9 mouse cellular contexts compared by ENCODE assay signal in genomic region chr9:20812537-20813271, GRCm38 (mm10). TPM values are rescaled to one million over a fixed set of nuclear protein-coding genes. Genes with fewer than 3 reads are reported as not detected.
DNase-seq lines count a peak whose midpoint lies in the region; ATAC-seq and TF ChIP-seq lines count a peak whose summit lies in the region.
"Had no signal": no experiment of that assay in that cellular context is flagged by ENCODE, and none has a peak within 500 bp of the region (broad histone marks: within the 10 kb centered on the region; RNA-seq: fewer than 3 reads in every experiment).

No protein-coding gene starts in this region.

- DNase-seq in kidney, adult 8-10 months, result no peak
- peak; percentile 44 for DNase-seq in G1E (ENCODE audit: low spot score)
- DNase-seq in embryonic facial prominence, embryonic 11.5 days (ENCODE audit: low spot score), result peak; percentile 78
- DNase-seq in heart, postnatal 36 days, result peak; percentile 45 to 51
- DNase-seq in lung, postnatal 10 days, result peak; percentile 57
- DNase-seq in cerebellum, adult 9-10 months, result no peak
- DNase-seq in ovary, adult 18-20 months (ENCODE audit: low spot score), result no peak

- peak overlapping the region; percentile 39 for H3K4me2 ChIP-seq in kidney, embryonic 15.5 days
- no peak overlapping the region for H3K4me2 ChIP-seq in embryonic facial prominence, embryonic 11.5 days (ENCODE audit: low read depth, low read length)

- intact Hi-C loops in heart, postnatal 36 days (cut with DNase I), result no loop called here

- H3K4me3 ChIP-seq in kidney, embryonic 15.5 days (replicated peaks), result no peak overlapping the region
- H3K4me3 ChIP-seq in G1E (ENCODE audit: low read depth, low read length), result no peak overlapping the region
- no peak overlapping the region for H3K4me3 ChIP-seq in embryonic facial prominence, embryonic 11.5 days (ENCODE audit: low read depth, low read length)

- 14% methylated on average over 19 of the region's 19 CpGs for WGBS in kidney, embryonic 15.5 days
- 14% methylated on average over 19 of the region's 19 CpGs for WGBS in embryonic facial prominence, embryonic 11.5 days

- H3K27ac ChIP-seq in kidney, embryonic 15.5 days, result no peak overlapping the region
- H3K27ac ChIP-seq in embryonic facial prominence, embryonic 11.5 days (replicated peaks; ENCODE audit: low read depth, low read length), result no peak overlapping the region

- TF ChIP-seq CTCF in G1E (IDR thresholded peaks at IDR 0.05; ENCODE audit: low read depth, low read length), result no peak

- H3K9me3 ChIP-seq in kidney, embryonic 15.5 days (replicated peaks), result no peaks in the 10 kb centered on the region
- H3K9me3 ChIP-seq in G1E (replicated peaks), result no peaks in the 10 kb centered on the region
- no peaks in the 10 kb centered on the region for H3K9me3 ChIP-seq in embryonic facial prominence, embryonic 11.5 days (replicated peaks; ENCODE audit: control insufficient read depth, low read length)

- H3K4me1 ChIP-seq in kidney, embryonic 15.5 days, result peaks cover 12% of the 10 kb centered on the region
- peaks cover 6% of the 10 kb centered on the region for H3K4me1 ChIP-seq in G1E (ENCODE audit: insufficient read depth, low read depth, low read length)
- H3K4me1 ChIP-seq in embryonic facial prominence, embryonic 11.5 days (ENCODE audit: control insufficient read depth, insufficient read depth, low read length), result no peaks in the 10 kb centered on the region; the same call in 1 of the 2 replicates

- H3K27me3 ChIP-seq in kidney, embryonic 15.5 days, result peaks cover 22% of the 10 kb centered on the region
- H3K27me3 ChIP-seq in G1E (ENCODE audit: insufficient read depth, low read length), result no peaks in the 10 kb centered on the region
- H3K27me3 ChIP-seq in embryonic facial prominence, embryonic 11.5 days (ENCODE audit: control insufficient read depth, insufficient read depth, low read length), result peaks cover 2% of the 10 kb centered on the region; the same call in 1 of the 2 replicates

- no peaks in the 10 kb centered on the region for H3K36me3 ChIP-seq in kidney, embryonic 15.5 days
- no peaks in the 10 kb centered on the region for H3K36me3 ChIP-seq in G1E (replicated peaks)
- H3K36me3 ChIP-seq in embryonic facial prominence, embryonic 11.5 days (replicated peaks; ENCODE audit: control insufficient read depth, insufficient read depth, low read depth, low read length), result no peaks in the 10 kb centered on the region

- peak; percentile 22; the same call in 1 of the 2 replicates for ATAC-seq in kidney, embryonic 15.5 days (replicated peaks; ENCODE audit: low FRiP score)
- ATAC-seq in G1E (ENCODE audit: extremely low read depth, insufficient number of reproducible peaks, low FRiP score, poor library complexity, severe bottlenecking), result no peak
- peak; percentile 24; the same call in 1 of the 2 replicates for ATAC-seq in embryonic facial prominence, embryonic 11.5 days (replicated peaks; ENCODE audit: insufficient number of reproducible peaks, low FRiP score, low TSS enrichment, low read depth)

- H3K9ac ChIP-seq in kidney, embryonic 15.5 days, result no peak overlapping the region
- H3K9ac ChIP-seq in embryonic facial prominence, embryonic 11.5 days (replicated peaks; ENCODE audit: low read length), result no peak overlapping the region

RNA-seq across cellular contexts. Expression of gene Col5a3, which starts 2.2 kb away (rescaled TPM):
- 2.5 and 4.4 TPM in 2 replicates for polyA plus RNA-seq in kidney, embryonic 15.5 days (2015; fragmentation: Nextera tagmentation; extraction: Ambion mirVana)
- total RNA-seq in G1E (2014; fragmentation: Nextera tagmentation) (not detected in 2 replicates), G1E (2017) (0.11 TPM in 1 of 2 replicates, not detected in the other)
- not detected in 2 replicates for polyA plus RNA-seq in G1E (2012)
- polyA plus RNA-seq in embryonic facial prominence, embryonic 11.5 days (2014; fragmentation: Nextera tagmentation; extraction: Ambion mirVana), result 0.14 and 0.21 TPM in 2 replicates
- 10 to 100 TPM; 17.2 to 22.0 TPM for total RNA-seq in heart, postnatal 36 days (2021)

RNA-seq across cellular contexts. Expression of gene Rdh8, which starts 5.6 kb away (rescaled TPM):
- polyA plus RNA-seq in kidney, embryonic 15.5 days (2015; fragmentation: Nextera tagmentation; extraction: Ambion mirVana), result not detected in 2 replicates
- not detected in 2 replicates for total RNA-seq in G1E (2014; fragmentation: Nextera tagmentation)
- 0.06 TPM in 1 of 2 replicates, not detected in the other for total RNA-seq in G1E (2017)
- not detected in 2 replicates for polyA plus RNA-seq in G1E (2012)
- not detected in 2 replicates for polyA plus RNA-seq in embryonic facial prominence, embryonic 11.5 days (2014; fragmentation: Nextera tagmentation; extraction: Ambion mirVana)
- not detected for total RNA-seq in heart, postnatal 36 days (2021)
- polyA plus RNA-seq: liver, embryonic 16.5 days had no signal

RNA-seq across cellular contexts. Expression of gene A230050P20Rik, which starts 55.7 kb away (rescaled TPM):
- polyA plus RNA-seq in kidney, embryonic 15.5 days (2015; fragmentation: Nextera tagmentation; extraction: Ambion mirVana), result 15.2 and 16.1 TPM in 2 replicates
- total RNA-seq in G1E (2014; fragmentation: Nextera tagmentation), result not detected in 2 replicates
- 0.05 TPM in 1 of 2 replicates, not detected in the other for total RNA-seq in G1E (2017)
- polyA plus RNA-seq in G1E (2012), result 0.04 and 0.05 TPM in 2 replicates
- polyA plus RNA-seq in embryonic facial prominence, embryonic 11.5 days (2014; fragmentation: Nextera tagmentation; extraction: Ambion mirVana), result 0.64 and 1.1 TPM in 2 replicates
- total RNA-seq in heart, postnatal 36 days (2021), result 1 to 10 TPM; 4.2 to 4.6 TPM

Comparison
In these comparisons a context has a peak if more than half of its experiments do, and no peak if none do; other contexts are left out.
1. DNase-seq: peak in G1E (single experiment), embryonic facial prominence, embryonic 11.5 days (single experiment), heart, postnatal 36 days (2 of 2) and lung, postnatal 10 days (single experiment); none in kidney, adult 8-10 months (0 of 2), cerebellum, adult 9-10 months (single experiment) and ovary, adult 18-20 months (single experiment).